Mouse (Mus musculus) embryonic facial prominence, embryonic 10.5 days (tissue): Measurements from ENCODE around the gene Me3. TPM values are rescaled to one million over a fixed set of nuclear protein-coding genes. Genes with fewer than 3 reads are reported as not detected.
A peak's percentile ranks its signal among the peaks of the same experiment; 100 is the strongest.

Experiments used
- DNase-seq: peaks from one replicate; pipeline ENCODE4 v3.0.0-alpha.2; 2017; ENCODE audit warnings: low spot score
- H3K27ac ChIP-seq: fragments of 300-500 bp; sonication (generic); replicated peaks from 2 replicates; pipeline ENCODE4 v1.5.1; 2016; ENCODE audit warnings: mild to moderate bottlenecking
- H3K27me3 ChIP-seq: fragments of 300-500 bp; sonication (generic); replicated peaks from 2 replicates; pipeline ENCODE4 v1.6.1; 2016; ENCODE audit warnings: low read depth, mild to moderate bottlenecking; ENCODE audit not compliant: poor library complexity, severe bottlenecking
- H3K36me3 ChIP-seq: fragments of 300-500 bp; sonication (generic); replicated peaks from 2 replicates; pipeline ENCODE4 v1.6.1; 2016; ENCODE audit warnings: mild to moderate bottlenecking, moderate library complexity
- H3K4me1 ChIP-seq: fragments of 300-500 bp; sonication (generic); 2 replicates; pipeline ENCODE4 v1.6.1; 2016
- H3K4me3 ChIP-seq: fragments of 300-500 bp; sonication (generic); 2 replicates; pipeline ENCODE4 v1.5.1; 2016; ENCODE audit warnings: mild to moderate bottlenecking, moderate library complexity
- H3K9me3 ChIP-seq: fragments of 300-500 bp; sonication (generic); 2 replicates; pipeline ENCODE4 v1.6.1; 2016; ENCODE audit warnings: mild to moderate bottlenecking
- WGBS: fragments of 180-500 bp; shearing (Covaris S2); methylation state at CpG from one replicate; pipeline ENCODE4 v1.1.7; 2016; 5-methylcytosine and 5-hydroxymethylcytosine counted together
- polyA plus RNA-seq: library from polyadenylated mRNA; unstranded; fragments of >200 nt; fragmentation: Nextera tagmentation; extraction: Ambion mirVana; gene quantifications from 2 replicates; pipeline ENCODE4 v1.2.1, GENCODE M21; 2016

Gene Me3
- polyA plus RNA-seq: 1.5 and 2.6 TPM in 2 replicates

GRCm38 (mm10) chr7:89632342-89633251 lies at the start of gene Me3:
Me3 (plus strand) TSS chr7:89632392.
- H3K27ac ChIP-seq: peak within 1 kb of the TSS; percentile 82
- peaks cover 36% of the 10 kb centered on the region for H3K27me3 ChIP-seq
- WGBS: 5% methylated on average over 49 of the region's 49 CpGs
- no peaks in the 10 kb centered on the region for H3K9me3 ChIP-seq
- no peaks in the 10 kb centered on the region for H3K36me3 ChIP-seq
- DNase-seq: peak; percentile 66
- H3K4me3 ChIP-seq: peak within 1 kb of the TSS; percentile 78
- H3K4me1 ChIP-seq: peaks cover 28% of the 10 kb centered on the region

- Histone ChIP-seq H3K4me1 (no peaks in the 10 kb centered on the region), H3K27ac (no peak overlapping the region), H3K36me3 (no peaks in the 10 kb centered on the region), H3K4me3 (no peak overlapping the region), H3K9me3 (no peaks in the 10 kb centered on the region), H3K27me3 (no peaks in the 10 kb centered on the region)
- no peak for DNase-seq
- 79% methylated on average over 5 of the region's 5 CpGs for WGBS
These were observed 42.2 kb upstream of the Me3 start for GRCm38 (mm10) chr7:89590039-89590438.

DNA sequence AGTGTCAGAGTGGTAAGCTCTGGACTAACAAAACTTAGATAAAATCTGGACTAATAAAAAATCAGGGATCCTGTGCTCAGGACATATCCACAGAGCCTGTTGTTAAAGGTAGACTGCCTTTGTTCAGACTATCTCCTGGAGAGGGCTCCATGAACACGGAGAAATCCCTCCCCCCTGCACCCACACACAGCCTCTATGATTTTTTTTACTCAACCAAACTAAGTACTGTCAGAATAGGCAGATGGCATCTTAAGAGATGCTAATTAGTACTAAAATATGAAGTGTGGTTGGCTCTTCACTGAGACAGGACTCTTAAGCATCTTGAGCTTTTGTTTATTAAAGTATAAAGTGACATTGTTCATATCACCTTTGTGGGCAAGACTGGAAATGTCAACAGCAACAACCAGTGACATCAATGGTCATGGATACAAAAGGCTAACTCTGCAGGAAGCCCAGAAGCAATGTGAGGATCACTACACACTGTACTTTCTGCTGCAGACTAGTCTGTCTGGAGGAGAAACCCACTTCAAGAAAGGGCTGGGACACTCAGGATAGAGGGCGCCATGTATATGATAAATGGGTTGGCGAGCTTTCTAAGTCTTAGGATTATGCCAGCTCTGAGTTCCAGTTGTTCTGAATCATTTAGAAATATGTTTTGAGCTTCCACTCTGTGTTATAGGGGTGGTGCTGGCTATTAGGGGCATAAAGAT lies 41.5 kb upstream of the Me3 start:
- H3K27ac ChIP-seq: no peak overlapping the region
- H3K4me1 ChIP-seq: no peaks in the 10 kb centered on the region
- H3K4me3 ChIP-seq: no peak overlapping the region
- H3K36me3 ChIP-seq: no peaks in the 10 kb centered on the region
- DNase-seq: no peak
- H3K27me3 ChIP-seq: no peaks in the 10 kb centered on the region
- 86% methylated on average over 3 of the region's 3 CpGs for WGBS
- no peaks in the 10 kb centered on the region for H3K9me3 ChIP-seq

DNA sequence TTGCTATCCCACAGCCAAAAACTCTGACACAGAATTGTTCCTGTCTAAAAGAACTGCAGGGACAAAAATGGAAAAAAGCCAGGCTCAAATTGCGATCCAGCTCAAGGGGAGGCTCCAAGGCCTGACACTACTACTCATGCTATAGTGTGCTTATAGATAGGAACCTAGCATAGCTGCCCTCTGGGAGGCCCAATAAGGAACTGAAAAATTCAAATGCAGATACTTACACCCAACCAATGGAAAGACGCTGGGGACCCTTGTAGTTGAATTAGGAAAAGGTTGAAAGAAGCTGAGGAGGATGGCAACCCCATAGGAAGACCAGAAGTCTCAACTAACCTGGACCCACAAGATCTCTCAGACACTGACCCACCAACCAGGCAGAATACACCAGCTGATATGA lies 36.4 kb upstream of the Me3 start:
- Histone ChIP-seq H3K4me3 (no peak overlapping the region), H3K9me3 (no peaks in the 10 kb centered on the region), H3K27me3 (no peaks in the 10 kb centered on the region), H3K4me1 (no peaks in the 10 kb centered on the region), H3K27ac (no peak overlapping the region), H3K36me3 (no peaks in the 10 kb centered on the region)
- 90% methylated on average over 2 of the region's 2 CpGs for WGBS
- no peak for DNase-seq

GRCm38 (mm10) chr7:89605589-89606536 lies 26.3 kb upstream of the Me3 start:
- Histone ChIP-seq H3K27ac (no peak overlapping the region), H3K27me3 (no peaks in the 10 kb centered on the region), H3K9me3 (no peaks in the 10 kb centered on the region), H3K36me3 (no peaks in the 10 kb centered on the region), H3K4me3 (no peak overlapping the region), H3K4me1 (no peaks in the 10 kb centered on the region)
- no peak for DNase-seq
- 81% methylated on average over 8 of the region's 8 CpGs for WGBS

- WGBS: 93% methylated on average over 6 of the region's 6 CpGs
- Histone ChIP-seq H3K9me3 (no peaks in the 10 kb centered on the region), H3K36me3 (no peaks in the 10 kb centered on the region), H3K4me3 (no peak overlapping the region), H3K4me1 (no peaks in the 10 kb centered on the region), H3K27me3 (no peaks in the 10 kb centered on the region), H3K27ac (no peak overlapping the region)
- no peak for DNase-seq
These were observed 24.9 kb upstream of the Me3 start for GRCm38 (mm10) chr7:89607329-89607728.

DNA sequence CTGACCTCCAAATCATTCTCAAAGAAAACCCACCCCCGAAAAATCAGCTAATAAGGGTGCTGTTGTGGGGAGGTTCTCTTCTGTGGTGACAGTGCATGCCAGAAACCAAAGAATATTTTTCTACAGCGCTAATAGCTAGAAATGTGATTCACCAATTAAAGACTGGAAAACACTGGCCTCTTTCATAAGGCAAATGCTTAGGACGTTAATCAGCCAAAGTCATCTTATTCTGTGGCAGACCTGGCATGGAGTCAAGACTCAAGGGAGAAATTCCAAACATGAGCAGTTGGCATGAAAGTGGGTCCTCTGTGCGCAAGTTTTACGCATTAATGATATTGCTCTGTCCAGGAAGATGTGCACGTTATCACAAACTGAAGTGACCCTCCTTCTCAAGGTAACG lies 21.0 kb upstream of the Me3 start:
- no peak for DNase-seq
- H3K27me3 ChIP-seq: no peaks in the 10 kb centered on the region
- H3K36me3 ChIP-seq: no peaks in the 10 kb centered on the region
- H3K27ac ChIP-seq: no peak overlapping the region
- no peaks in the 10 kb centered on the region for H3K4me1 ChIP-seq
- H3K9me3 ChIP-seq: no peaks in the 10 kb centered on the region
- no peak overlapping the region for H3K4me3 ChIP-seq
- WGBS: 94% methylated on average over 7 of the region's 7 CpGs

- DNase-seq: no peak
- Histone ChIP-seq H3K36me3 (no peaks in the 10 kb centered on the region), H3K27me3 (no peaks in the 10 kb centered on the region), H3K4me1 (no peaks in the 10 kb centered on the region), H3K4me3 (no peak overlapping the region), H3K27ac (no peak overlapping the region), H3K9me3 (peaks cover 3% of the 10 kb centered on the region; the same call in 1 of the 2 replicates)
- 87% methylated on average over 6 of the region's 6 CpGs for WGBS
These were observed 16.0 kb upstream of the Me3 start for GRCm38 (mm10) chr7:89616235-89616634.

- Histone ChIP-seq H3K4me1 (peaks cover 15% of the 10 kb centered on the region), H3K9me3 (no peaks in the 10 kb centered on the region), H3K4me3 (no peak overlapping the region), H3K27me3 (no peaks in the 10 kb centered on the region), H3K36me3 (no peaks in the 10 kb centered on the region), H3K27ac (no peak overlapping the region)
- DNase-seq: no peak
- WGBS: 91% methylated on average over 4 of the region's 4 CpGs
These were observed 8.9 kb upstream of the Me3 start for GRCm38 (mm10) chr7:89623331-89623730.

DNA sequence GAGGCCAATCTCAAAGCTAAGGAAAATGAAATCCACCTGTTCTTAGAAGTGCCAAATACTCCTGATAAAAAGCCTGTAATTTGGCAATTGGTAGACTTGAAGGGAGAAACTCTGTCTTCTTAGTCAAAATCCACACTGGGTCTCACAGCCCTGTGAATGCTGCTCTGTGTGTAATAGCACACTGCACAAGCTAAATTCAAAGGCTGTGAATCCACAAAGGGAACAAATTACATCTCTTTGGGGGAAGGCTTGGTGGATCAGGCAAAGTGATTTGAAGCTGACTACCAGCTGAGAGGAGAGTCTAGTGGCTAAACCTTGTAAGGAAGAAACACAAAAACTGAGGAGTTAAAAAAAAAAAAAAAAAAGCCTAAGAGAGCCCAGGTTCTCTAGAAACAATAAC lies 4.8 kb upstream of the Me3 start:
- Histone ChIP-seq H3K9me3 (no peaks in the 10 kb centered on the region), H3K36me3 (no peaks in the 10 kb centered on the region), H3K4me3 (no peak overlapping the region), H3K27ac (peak overlapping the region; percentile 0; the same call in 1 of the 2 replicates), H3K4me1 (peaks cover 28% of the 10 kb centered on the region), H3K27me3 (peaks cover 20% of the 10 kb centered on the region)
- DNase-seq: no peak

DNA sequence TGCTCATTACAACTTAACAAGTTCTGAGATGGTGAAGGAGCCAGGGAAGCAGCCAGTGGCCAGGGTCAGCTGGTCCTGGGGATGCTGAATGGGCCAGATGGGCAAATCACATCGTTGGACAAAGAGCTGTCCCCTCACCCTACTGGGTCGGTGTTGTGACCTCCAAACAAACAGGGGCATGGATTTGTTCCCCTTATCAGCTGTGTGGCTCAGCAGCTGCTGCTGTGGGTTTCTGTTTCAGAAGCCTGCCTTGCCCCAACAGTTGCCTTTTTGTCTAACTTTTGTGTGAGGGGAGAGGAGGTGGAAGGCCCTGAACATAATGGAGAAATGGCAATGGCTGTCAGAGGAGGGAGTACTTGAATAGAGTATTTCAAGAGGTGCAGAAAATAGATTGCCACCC lies 4.2 kb upstream of the Me3 start:
- DNase-seq: peak; percentile 52
- Histone ChIP-seq H3K27ac (peak overlapping the region; percentile 65), H3K27me3 (peaks cover 21% of the 10 kb centered on the region), H3K4me1 (peaks cover 34% of the 10 kb centered on the region), H3K9me3 (no peaks in the 10 kb centered on the region), H3K4me3 (no peak overlapping the region), H3K36me3 (no peaks in the 10 kb centered on the region)
- WGBS: 15% methylated on average over 2 of the region's 2 CpGs

- no peak for DNase-seq
- WGBS: 75% methylated on average over 4 of the region's 4 CpGs
These were observed 3.2 kb upstream of the Me3 start for GRCm38 (mm10) chr7:89629006-89629405.

More at GRCm38 (mm10) chr7:89629006-89629405, 3.2 kb upstream of the Me3 start:
- no peaks in the 10 kb centered on the region for H3K36me3 ChIP-seq
- H3K9me3 ChIP-seq: no peaks in the 10 kb centered on the region
- H3K4me1 ChIP-seq: peaks cover 37% of the 10 kb centered on the region
- no peak overlapping the region for H3K27ac ChIP-seq
- peaks cover 24% of the 10 kb centered on the region for H3K27me3 ChIP-seq
- no peak overlapping the region for H3K4me3 ChIP-seq
